In genomic region chr13:111936983-111937382, GRCm38 (mm10) we compare ENCODE assay signal across 13 mouse cellular contexts.
DNase-seq lines count a peak whose midpoint lies in the region; ATAC-seq and TF ChIP-seq lines count a peak whose summit lies in the region.
"Had no signal": no experiment of that assay in that cellular context is flagged by ENCODE, and none has a peak within 500 bp of the region (broad histone marks: within the 10 kb centered on the region; RNA-seq: fewer than 3 reads in every experiment).

No protein-coding gene starts in this region.

- no peaks in the 10 kb centered on the region for H3K27me3 ChIP-seq in hindbrain, embryonic 15.5 days
- 0 out of 2 replicates have a peak, but pooled peaks cover 3% of the 10 kb centered on the region for H3K27me3 ChIP-seq in hindbrain, embryonic 13.5 days
- no peaks in the 10 kb centered on the region for H3K27me3 ChIP-seq in E14TG2a.4 (ENCODE audit: insufficient read depth, low read length)

- H3K4me2 ChIP-seq in hindbrain, embryonic 15.5 days: no peak overlapping the region
- no peak overlapping the region for H3K4me2 ChIP-seq in hindbrain, embryonic 13.5 days

- H3K36me3 ChIP-seq in hindbrain, embryonic 15.5 days: no peaks in the 10 kb centered on the region
- no peaks in the 10 kb centered on the region for H3K36me3 ChIP-seq in hindbrain, embryonic 13.5 days
- H3K36me3 ChIP-seq in E14TG2a.4 (ENCODE audit: insufficient read depth, low read length): no peaks in the 10 kb centered on the region

- WGBS in hindbrain, embryonic 15.5 days: 64% methylated on average over 8 of the region's 8 CpGs
- 67% methylated on average over 8 of the region's 8 CpGs for WGBS in hindbrain, embryonic 13.5 days
- WGBS in bone marrow, adult 2 months: 88% methylated on average over 8 of the region's 8 CpGs

- TF ChIP-seq CTCF in E14TG2a.4 (conservative IDR thresholded peaks at IDR 0.05; ENCODE audit: low read length): no peak
- no peak for TF ChIP-seq CTCF in bone marrow, adult 2 months (IDR thresholded peaks at IDR 0.05; ENCODE audit: control insufficient read depth, insufficient read depth, low read length)

- H3K9ac ChIP-seq in hindbrain, embryonic 15.5 days: no peak overlapping the region
- H3K9ac ChIP-seq in hindbrain, embryonic 13.5 days: no peak overlapping the region

- H3K9me3 ChIP-seq in hindbrain, embryonic 15.5 days: no peaks in the 10 kb centered on the region
- no peaks in the 10 kb centered on the region for H3K9me3 ChIP-seq in hindbrain, embryonic 13.5 days
- no peaks in the 10 kb centered on the region for H3K9me3 ChIP-seq in E14TG2a.4 (ENCODE audit: low read length)

- TF ChIP-seq POLR2A in bone marrow, adult 2 months (IDR thresholded peaks at IDR 0.05; ENCODE audit: borderline replicate concordance, control insufficient read depth, low read depth, low read length): no peak

- DNase-seq in kidney, postnatal 25 days: peak; percentile 19 to 67
- DNase-seq in layer of hippocampus, adult 9-10 months (ENCODE audit: low spot score): no peak
- DNase-seq in thymus, postnatal 10 days (ENCODE audit: low spot score in 2 of 2): no peak
- DNase-seq in cerebellum, postnatal 14 days: no peak
- DNase-seq: cerebellum, adult 11 months; embryo, embryonic 11 days; layer of hippocampus, adult 9-11 months; lung, adult 2 months had no signal

- H3K4me3 ChIP-seq in hindbrain, embryonic 15.5 days: no peak overlapping the region
- no peak overlapping the region for H3K4me3 ChIP-seq in hindbrain, embryonic 13.5 days
- H3K4me3 ChIP-seq in E14TG2a.4 (replicated peaks; ENCODE audit: low read length): peak overlapping the region; percentile 15; the same call in 1 of the 2 replicates
- no peak overlapping the region for H3K4me3 ChIP-seq in bone marrow, adult 2 months (replicated peaks; ENCODE audit: control insufficient read depth, low read depth, low read length)

- peak; percentile 3; the same call in 1 of the 2 replicates for ATAC-seq in hindbrain, embryonic 15.5 days (ENCODE audit: low FRiP score, low read depth)
- ATAC-seq in hindbrain, embryonic 13.5 days (ENCODE audit: low FRiP score): no peak
- ATAC-seq: forebrain, embryonic 16.5 days had no signal

- no peak overlapping the region for H3K27ac ChIP-seq in hindbrain, embryonic 15.5 days (replicated peaks)
- H3K27ac ChIP-seq in hindbrain, embryonic 13.5 days: no peak overlapping the region
- H3K27ac ChIP-seq in bone marrow, adult 2 months (ENCODE audit: control insufficient read depth, insufficient read depth, low read depth, low read length, poor library complexity): peak overlapping the region; percentile 3

- H3K4me1 ChIP-seq in hindbrain, embryonic 15.5 days (replicated peaks): peaks cover 9% of the 10 kb centered on the region
- H3K4me1 ChIP-seq in hindbrain, embryonic 13.5 days (replicated peaks): peaks cover 12% of the 10 kb centered on the region
- H3K4me1 ChIP-seq in E14TG2a.4 (replicated peaks; ENCODE audit: low read depth, low read length): peaks cover 69% of the 10 kb centered on the region
- peaks cover 18% of the 10 kb centered on the region for H3K4me1 ChIP-seq in bone marrow, adult 2 months (ENCODE audit: control insufficient read depth, insufficient read depth, low read length)

Comparison
In these comparisons a context has a peak if more than half of its experiments do, and no peak if none do; other contexts are left out.
1. DNase-seq: peak in kidney, postnatal 25 days (2 of 2); none in layer of hippocampus, adult 9-10 months (single experiment), thymus, postnatal 10 days (0 of 2) and cerebellum, postnatal 14 days (0 of 2).